Mouse (Mus musculus) lung, postnatal 10 days (tissue): ENCODE data around the gene Lrrc63.

Experiments
- DNase-seq: peaks from one replicate; pipeline ENCODE4 v3.0.0; 2021

Lrrc63 gene

DNA sequence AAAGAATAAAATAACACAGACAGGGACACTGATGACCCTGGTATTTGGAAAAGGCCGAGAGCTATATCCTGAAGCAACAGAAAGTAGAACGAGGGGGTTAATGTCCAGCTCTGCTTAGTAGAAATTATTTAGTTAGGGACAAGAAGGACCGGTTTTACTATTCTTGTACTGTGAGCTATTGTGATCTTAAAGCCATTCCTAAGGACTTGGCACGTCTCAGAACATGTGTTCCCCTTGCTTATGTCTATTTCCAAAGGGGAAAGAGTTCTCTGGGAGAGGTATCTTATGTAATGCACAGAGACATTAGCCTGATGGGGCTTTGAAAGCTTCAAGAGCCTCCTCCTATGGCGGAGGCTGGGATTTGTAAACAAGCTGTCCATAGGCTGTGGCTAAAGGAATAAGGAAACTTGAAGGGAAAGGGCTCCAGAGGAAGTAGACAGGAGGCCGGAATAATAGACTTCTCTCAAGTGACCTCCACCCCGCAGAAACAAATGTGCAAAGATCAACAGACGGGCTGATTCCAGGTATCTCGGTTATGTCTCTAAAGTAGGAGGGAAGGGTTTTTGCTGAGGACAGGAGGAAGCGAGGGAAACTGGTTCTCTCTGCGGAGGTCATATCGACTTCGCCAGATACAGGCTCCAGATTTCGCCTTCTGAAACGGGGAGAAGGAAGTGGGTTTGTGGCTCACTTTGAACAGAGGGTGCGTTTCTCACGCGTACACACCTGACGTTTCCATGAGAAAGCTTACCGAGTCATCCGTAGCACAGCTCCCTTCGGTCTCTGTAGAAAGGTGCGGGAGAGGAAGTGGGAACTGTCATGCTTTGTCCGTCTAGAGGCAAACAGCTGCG lies 5.7 kb upstream of the Lrrc63 start:
- peak; percentile 8 for DNase-seq

DNA sequence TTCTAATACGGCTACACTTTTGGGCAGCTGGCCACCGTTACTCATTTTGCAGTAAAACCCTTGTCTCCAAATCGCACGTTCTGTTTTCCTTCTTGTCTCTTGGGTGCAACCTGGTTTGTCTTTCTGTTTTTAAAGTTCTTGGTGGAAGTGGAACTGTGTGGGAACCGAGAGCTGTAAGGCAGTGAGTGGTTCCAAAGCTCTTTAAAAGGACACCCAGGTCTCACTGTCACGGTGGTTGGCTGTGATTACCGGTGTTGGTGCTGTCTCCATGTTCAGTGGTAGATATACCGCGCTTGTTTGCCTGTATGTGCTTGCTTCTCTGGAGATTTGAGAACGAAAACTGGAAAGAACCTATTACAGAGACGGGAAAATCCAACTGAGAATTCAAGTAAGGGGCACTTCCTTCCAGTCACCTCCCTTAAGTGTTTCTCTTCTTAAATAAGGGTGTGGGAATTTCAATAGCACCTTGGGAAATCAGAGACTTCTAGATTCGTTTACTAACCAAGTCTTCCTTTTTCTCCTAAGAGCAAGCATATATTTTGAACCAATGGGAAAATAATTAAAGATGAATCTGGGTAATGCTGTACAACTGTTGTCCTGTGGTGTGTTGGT lies 749 bp upstream of the Lrrc63 start:
- DNase-seq, result no peak

GRCm38 (mm10) chr14:75121658-75122057 lies 9.0 kb downstream of the Lrrc63 start:
- no peak for DNase-seq

DNA sequence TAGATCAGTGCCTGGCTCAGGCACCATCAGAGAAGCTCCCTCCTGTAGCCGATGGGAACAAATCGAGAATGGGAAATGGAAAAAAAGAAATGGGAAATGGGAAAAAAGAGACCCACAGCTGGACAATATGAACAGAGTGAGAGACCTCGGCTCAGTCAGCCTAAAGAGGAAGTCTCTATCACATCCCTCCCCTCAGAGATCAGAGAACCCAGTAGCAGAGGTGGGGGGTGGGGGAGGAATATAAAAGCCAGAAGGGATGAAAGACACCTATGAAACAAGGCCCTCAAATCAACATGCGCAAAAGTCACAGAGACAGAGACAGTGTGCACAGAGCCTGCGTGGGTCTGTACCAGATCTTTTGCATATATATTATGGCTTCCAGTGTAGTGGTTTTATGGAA lies 27.7 kb downstream of the Lrrc63 start:
- DNase-seq, result no peak

DNA sequence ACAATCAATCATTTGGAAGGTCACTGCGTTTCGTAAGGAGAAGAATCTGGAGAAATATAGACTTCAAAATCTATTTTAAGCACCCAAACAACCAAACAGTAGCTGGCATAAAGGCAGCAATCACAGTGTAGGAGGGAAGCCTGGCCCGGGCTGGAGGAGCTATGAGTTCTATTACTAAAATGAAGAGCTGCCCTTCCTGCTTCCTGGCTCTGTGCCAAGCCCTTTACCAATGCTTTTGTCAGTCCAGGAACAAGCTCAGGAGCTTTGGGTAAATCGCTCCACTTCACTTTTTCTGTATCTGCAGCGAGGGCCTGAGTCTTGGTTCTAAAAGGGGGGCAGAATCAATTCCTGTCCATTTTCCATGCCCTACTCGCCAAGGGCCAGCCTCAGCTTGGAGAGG lies 52.7 kb downstream of the Lrrc63 start:
- DNase-seq, result peak; percentile 22

GRCm38 (mm10) chr14:75075299-75076180 lies 55.1 kb downstream of the Lrrc63 start:
- no peak for DNase-seq

- no peak for DNase-seq
Observed at GRCm38 (mm10) chr14:75071091-75071490, 59.6 kb downstream of the Lrrc63 start.

DNA sequence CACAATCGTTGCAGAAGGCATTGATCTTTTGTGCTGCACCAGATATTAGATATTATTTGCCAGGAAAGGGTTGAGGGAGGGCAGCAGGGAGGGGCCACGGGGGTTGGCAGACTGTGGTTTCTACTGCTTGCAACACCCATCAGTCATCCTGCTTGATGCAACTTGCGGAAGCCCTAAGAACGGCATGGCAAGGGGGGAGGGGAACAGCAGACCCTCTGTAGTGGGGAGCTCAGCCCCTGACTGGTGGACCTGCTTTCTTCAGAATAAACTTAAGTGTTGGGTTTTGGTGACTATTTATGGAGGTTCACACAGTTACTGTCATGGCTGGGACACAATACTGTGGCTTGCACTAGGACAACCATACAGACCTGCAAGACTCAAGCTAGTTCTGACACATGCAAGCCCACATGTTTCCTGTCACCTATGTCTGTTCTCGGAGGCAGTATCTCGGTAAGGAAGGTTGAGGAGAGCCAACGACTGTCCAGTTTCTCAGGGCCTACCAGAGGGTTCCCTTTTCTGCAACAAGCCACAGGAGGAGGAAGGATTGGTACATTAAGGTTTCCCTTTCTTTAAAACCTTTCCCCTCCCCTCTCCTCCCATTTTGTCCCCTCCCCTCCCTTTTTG lies 61.2 kb downstream of the Lrrc63 start:
- peak; percentile 21 for DNase-seq

DNA sequence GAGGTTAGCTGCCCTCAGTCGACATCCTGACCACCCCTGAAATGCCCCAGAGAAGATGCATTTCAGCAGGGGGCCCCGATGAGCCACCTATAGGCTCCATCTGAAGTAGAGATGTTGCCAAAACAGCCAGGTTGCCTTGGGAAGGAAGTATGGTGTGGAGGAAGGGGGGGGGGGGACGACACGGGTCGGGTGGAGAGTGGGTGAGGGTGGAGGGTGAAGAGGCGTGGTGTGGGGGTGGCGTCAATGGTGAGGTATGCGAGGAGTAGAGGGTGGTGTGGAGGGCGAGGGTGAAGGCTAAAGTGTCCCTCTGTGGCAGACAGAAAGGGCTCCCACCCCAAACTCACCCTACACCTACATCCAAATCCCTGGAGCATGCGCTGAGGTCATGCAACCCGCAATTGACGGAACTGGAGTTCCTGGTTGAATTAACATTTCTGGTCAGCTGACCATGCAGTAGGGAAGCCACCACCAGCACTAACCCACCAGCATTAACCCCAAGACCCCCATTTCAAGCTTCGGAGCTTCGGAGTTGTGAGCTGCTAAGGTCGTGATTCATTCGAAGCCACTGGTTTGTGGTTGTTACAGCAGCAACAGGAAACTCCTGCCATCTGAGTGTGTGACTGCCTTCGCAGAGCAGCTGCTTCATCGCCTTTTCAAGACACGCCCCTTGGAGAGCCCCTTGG lies 62.1 kb downstream of the Lrrc63 start:
- DNase-seq, result peak; percentile 16

GRCm38 (mm10) chr14:75065211-75065610 lies 65.5 kb downstream of the Lrrc63 start:
- no peak for DNase-seq

GRCm38 (mm10) chr14:75064520-75064919 lies 66.2 kb downstream of the Lrrc63 start:
- DNase-seq, result peak; percentile 30

- no peak for DNase-seq
Observed at GRCm38 (mm10) chr14:75063936-75064335, 66.7 kb downstream of the Lrrc63 start.

DNA sequence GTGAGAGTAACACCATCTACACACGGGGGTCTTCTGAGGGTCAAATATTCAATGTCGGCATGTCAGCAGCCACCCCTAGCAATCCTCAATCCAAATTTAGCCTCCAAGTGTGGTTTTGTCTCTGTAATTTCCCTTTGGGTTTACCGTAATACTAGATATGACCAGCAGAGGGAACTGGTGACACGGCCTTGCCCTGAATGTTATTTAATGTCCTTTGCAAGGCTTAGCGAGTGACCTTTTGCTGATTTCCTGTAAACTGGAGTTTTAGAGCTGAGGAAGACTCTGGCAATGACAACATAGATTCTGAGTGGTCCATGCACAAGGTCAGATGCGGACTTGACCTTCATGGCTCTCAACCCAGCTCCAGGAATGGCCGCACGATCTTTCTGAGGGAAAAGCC lies 70.1 kb downstream of the Lrrc63 start:
- DNase-seq, result peak; percentile 66

GRCm38 (mm10) chr14:75056861-75057431 lies 73.7 kb downstream of the Lrrc63 start:
- no peak for DNase-seq

DNA sequence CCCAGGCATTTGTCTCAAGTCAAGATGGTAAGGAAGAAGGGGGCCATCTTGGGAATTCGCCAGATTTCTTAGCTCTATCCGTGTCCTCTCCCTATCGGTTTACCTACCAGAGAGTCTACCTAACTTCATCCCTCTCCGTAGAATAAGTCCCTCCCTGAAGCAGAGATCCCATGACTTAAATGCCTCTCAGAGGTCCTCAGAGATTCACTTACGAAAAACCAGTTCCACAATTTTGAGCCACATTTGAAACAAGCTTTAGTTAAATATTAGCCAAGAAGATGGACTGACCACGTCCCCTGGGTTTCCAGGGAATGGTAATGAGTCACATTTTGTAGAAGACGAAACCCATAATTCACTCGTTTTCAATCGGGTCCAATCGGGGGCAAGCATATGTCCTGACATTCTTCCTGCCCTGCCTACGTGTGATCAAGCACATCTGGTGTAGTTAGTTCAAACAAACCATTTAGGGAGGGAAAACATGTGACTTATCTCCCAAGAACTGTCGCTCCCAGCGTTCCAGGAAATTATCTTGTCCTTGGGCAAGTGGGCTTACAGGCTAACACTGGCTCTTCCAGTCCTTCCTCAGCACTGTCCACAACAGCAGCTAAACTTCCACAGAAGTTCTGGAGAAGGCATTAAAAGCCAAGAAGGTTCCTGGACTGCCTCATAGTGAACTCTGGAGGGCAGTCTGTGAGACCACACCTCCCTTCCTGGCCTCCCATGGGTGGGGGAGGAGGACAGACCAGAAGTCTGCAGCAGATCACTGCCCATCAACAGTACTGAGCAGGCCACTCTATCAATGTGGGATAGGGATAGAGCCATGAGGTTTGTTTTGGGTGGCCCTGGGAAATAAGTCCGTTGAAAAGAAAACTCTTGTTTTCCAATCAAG lies 76.0 kb downstream of the Lrrc63 start:
- DNase-seq, result no peak

GRCm38 (mm10) chr14:75052451-75052850 lies 78.2 kb downstream of the Lrrc63 start:
- DNase-seq, result peak; percentile 20

- DNase-seq, result no peak
Observed at GRCm38 (mm10) chr14:75045184-75045583, 85.5 kb downstream of the Lrrc63 start.

DNA sequence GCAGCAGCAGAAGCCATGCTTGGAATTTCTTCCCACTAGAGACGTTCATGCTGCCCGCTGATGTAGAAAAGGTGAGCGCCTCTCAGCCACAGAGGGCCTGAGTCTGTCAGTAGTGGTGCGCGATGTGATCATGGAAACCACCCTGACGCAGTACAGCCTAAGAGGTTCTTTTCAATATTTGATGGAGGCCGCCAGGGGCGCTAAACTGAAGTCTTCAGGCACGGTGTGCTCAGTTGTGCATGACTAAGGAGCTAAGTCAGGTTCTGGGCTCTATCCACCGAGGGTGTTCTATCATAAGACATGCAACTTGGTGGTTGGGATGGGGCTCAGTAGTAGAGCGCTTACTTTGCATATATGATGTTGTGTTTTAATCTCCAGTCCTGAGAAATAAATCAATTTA lies 95.2 kb downstream of the Lrrc63 start:
- DNase-seq, result no peak
